ENCODE assay signal across 10 mouse cellular contexts in genomic region chr13:34642941-34643875, GRCm38 (mm10). TPM values are rescaled to one million over a fixed set of nuclear protein-coding genes. Genes with fewer than 3 reads are reported as not detected.
A peak's percentile ranks its signal among the peaks of the same experiment; 100 is the strongest.
DNase-seq lines count a peak whose midpoint lies in the region; ATAC-seq and TF ChIP-seq lines count a peak whose summit lies in the region.
"Had no signal": no experiment of that assay in that cellular context is flagged by ENCODE, and none has a peak within 500 bp of the region (broad histone marks: within the 10 kb centered on the region; RNA-seq: fewer than 3 reads in every experiment).

No protein-coding gene starts in this region.

- no peak overlapping the region for H3K4me2 ChIP-seq in intestine, postnatal 0 days (replicated peaks; ENCODE audit: low read depth)
- no peak overlapping the region for H3K4me2 ChIP-seq in intestine, embryonic 15.5 days (replicated peaks)
- H3K4me2 ChIP-seq in hindbrain, embryonic 12.5 days (replicated peaks) = no peak overlapping the region
- H3K4me2 ChIP-seq in limb, embryonic 11.5 days (ENCODE audit: low read depth, severe bottlenecking) = no peak overlapping the region
- no peak overlapping the region for H3K4me2 ChIP-seq in neural tube, embryonic 15.5 days

- no peak overlapping the region for H3K27ac ChIP-seq in intestine, postnatal 0 days (ENCODE audit: low read depth, low read length)
- H3K27ac ChIP-seq in intestine, embryonic 15.5 days = no peak overlapping the region
- H3K27ac ChIP-seq in cortical plate, adult 2 months (ENCODE audit: insufficient read depth, low read length) = no peak overlapping the region
- H3K27ac ChIP-seq in hindbrain, embryonic 12.5 days = no peak overlapping the region
- no peak overlapping the region for H3K27ac ChIP-seq in limb, embryonic 11.5 days (replicated peaks; ENCODE audit: low read depth, low read length)
- no peak overlapping the region for H3K27ac ChIP-seq in neural tube, embryonic 15.5 days (replicated peaks)

- TF ChIP-seq POLR2A in cortical plate, adult 2 months (IDR thresholded peaks at IDR 0.05; ENCODE audit: extremely low read depth, insufficient read depth, low read length) = no peak

- WGBS in intestine, postnatal 0 days = 32% methylated on average over 7 of the region's 7 CpGs
- 31% methylated on average over 7 of the region's 7 CpGs for WGBS in intestine, embryonic 15.5 days
- WGBS in hindbrain, embryonic 12.5 days = 32% methylated on average over 7 of the region's 7 CpGs
- WGBS in limb, embryonic 11.5 days = 27% methylated on average over 7 of the region's 7 CpGs
- WGBS in neural tube, embryonic 15.5 days = 27% methylated on average over 7 of the region's 7 CpGs

- TF ChIP-seq CTCF in intestine, postnatal 0 days (IDR thresholded peaks at IDR 0.05; ENCODE audit: low read depth) = peak; percentile 91
- peak; percentile 95 for TF ChIP-seq CTCF in cortical plate, adult 2 months (IDR thresholded peaks at IDR 0.05; ENCODE audit: extremely low read depth, insufficient read depth, low read length)

- no peak for ATAC-seq in intestine, postnatal 0 days
- no peak for ATAC-seq in intestine, embryonic 15.5 days
- peak; percentile 41; the same call in 1 of the 2 replicates for ATAC-seq in hindbrain, embryonic 12.5 days (ENCODE audit: low FRiP score)
- ATAC-seq in limb, embryonic 11.5 days (ENCODE audit: insufficient number of reproducible peaks, low FRiP score, low TSS enrichment, low read depth) = no peak
- ATAC-seq in neural tube, embryonic 15.5 days (ENCODE audit: low FRiP score) = peak; percentile 22; the same call in 1 of the 2 replicates

- H3K4me3 ChIP-seq in intestine, postnatal 0 days (ENCODE audit: low read depth, low read length) = no peak overlapping the region
- H3K4me3 ChIP-seq in intestine, embryonic 15.5 days (replicated peaks) = no peak overlapping the region
- H3K4me3 ChIP-seq in cortical plate, adult 2 months (ENCODE audit: insufficient read depth, low read length) = no peak overlapping the region
- no peak overlapping the region for H3K4me3 ChIP-seq in hindbrain, embryonic 12.5 days
- no peak overlapping the region for H3K4me3 ChIP-seq in limb, embryonic 11.5 days (ENCODE audit: low read depth, low read length)
- H3K4me3 ChIP-seq in neural tube, embryonic 15.5 days (replicated peaks) = no peak overlapping the region
- H3K4me3 ChIP-seq: erythroblast, embryonic 14.5 days; megakaryocyte, embryonic 14.5 days had no signal

- DNase-seq in MN1 (ENCODE audit: low spot score) = peak; percentile 68
- peak; percentile 87 for DNase-seq in limb, embryonic 11.5 days (ENCODE audit: low spot score)
- DNase-seq in thymus, postnatal 36 days = peak; percentile 29 to 37

- no peaks in the 10 kb centered on the region for H3K27me3 ChIP-seq in intestine, postnatal 0 days (replicated peaks; ENCODE audit: control insufficient read depth, insufficient read depth, low read length)
- no peaks in the 10 kb centered on the region for H3K27me3 ChIP-seq in intestine, embryonic 15.5 days (replicated peaks)
- H3K27me3 ChIP-seq in hindbrain, embryonic 12.5 days = 0 out of 2 replicates have a peak, but pooled peaks cover 2% of the 10 kb centered on the region
- no peaks in the 10 kb centered on the region for H3K27me3 ChIP-seq in limb, embryonic 11.5 days (ENCODE audit: control insufficient read depth, insufficient read depth, low read length)
- no peaks in the 10 kb centered on the region for H3K27me3 ChIP-seq in neural tube, embryonic 15.5 days (replicated peaks)

- H3K36me3 ChIP-seq in intestine, postnatal 0 days (ENCODE audit: control insufficient read depth, insufficient read depth) = peaks cover 21% of the 10 kb centered on the region; the same call in 1 of the 2 replicates
- H3K36me3 ChIP-seq in intestine, embryonic 15.5 days = no peaks in the 10 kb centered on the region
- H3K36me3 ChIP-seq in hindbrain, embryonic 12.5 days = no peaks in the 10 kb centered on the region
- no peaks in the 10 kb centered on the region for H3K36me3 ChIP-seq in limb, embryonic 11.5 days (ENCODE audit: control insufficient read depth, insufficient read depth, low read length)
- no peaks in the 10 kb centered on the region for H3K36me3 ChIP-seq in neural tube, embryonic 15.5 days

- peaks cover 4% of the 10 kb centered on the region; the same call in 1 of the 2 replicates for H3K4me1 ChIP-seq in intestine, postnatal 0 days (replicated peaks; ENCODE audit: control insufficient read depth, insufficient read depth, low read length)
- H3K4me1 ChIP-seq in intestine, embryonic 15.5 days (replicated peaks) = peaks cover 8% of the 10 kb centered on the region; the same call in 1 of the 2 replicates
- no peaks in the 10 kb centered on the region for H3K4me1 ChIP-seq in cortical plate, adult 2 months (ENCODE audit: control insufficient read depth, insufficient read depth, low read length)
- H3K4me1 ChIP-seq in hindbrain, embryonic 12.5 days = peaks cover 3% of the 10 kb centered on the region; the same call in 1 of the 2 replicates
- H3K4me1 ChIP-seq in limb, embryonic 11.5 days (ENCODE audit: control insufficient read depth, insufficient read depth, low read length) = no peaks in the 10 kb centered on the region
- H3K4me1 ChIP-seq in neural tube, embryonic 15.5 days = no peaks in the 10 kb centered on the region

- no peak overlapping the region for H3K9ac ChIP-seq in intestine, postnatal 0 days (ENCODE audit: low read depth, low read length)
- H3K9ac ChIP-seq in intestine, embryonic 15.5 days = no peak overlapping the region
- H3K9ac ChIP-seq in hindbrain, embryonic 12.5 days = no peak overlapping the region
- no peak overlapping the region for H3K9ac ChIP-seq in limb, embryonic 11.5 days (ENCODE audit: low read length)
- no peak overlapping the region for H3K9ac ChIP-seq in neural tube, embryonic 15.5 days (replicated peaks)

- H3K9me3 ChIP-seq in intestine, postnatal 0 days (ENCODE audit: control insufficient read depth) = no peaks in the 10 kb centered on the region
- H3K9me3 ChIP-seq in intestine, embryonic 15.5 days = no peaks in the 10 kb centered on the region
- no peaks in the 10 kb centered on the region for H3K9me3 ChIP-seq in hindbrain, embryonic 12.5 days (replicated peaks)
- no peaks in the 10 kb centered on the region for H3K9me3 ChIP-seq in limb, embryonic 11.5 days (ENCODE audit: control insufficient read depth, low read length)
- H3K9me3 ChIP-seq in neural tube, embryonic 15.5 days (replicated peaks) = no peaks in the 10 kb centered on the region

RNA-seq across cellular contexts. Expression of gene Pxdc1, which starts 10.1 kb away (rescaled TPM):
- 71.3 and 80.4 TPM in 2 replicates for polyA plus RNA-seq in intestine, postnatal 0 days (2015; fragmentation: Nextera tagmentation; extraction: Ambion mirVana)
- polyA plus RNA-seq in intestine, embryonic 15.5 days (2015; fragmentation: Nextera tagmentation; extraction: Ambion mirVana) = 16.5 and 18.9 TPM in 2 replicates
- polyA plus RNA-seq in cortical plate, adult 2 months (2012; rRNA removed) = 8.2 and 9.3 TPM in 2 replicates
- 7.9 and 10.6 TPM in 2 replicates for polyA plus RNA-seq in hindbrain, embryonic 12.5 days (2016; fragmentation: Nextera tagmentation; extraction: Ambion mirVana)
- 2.4 and 3.6 TPM in 2 replicates for polyA plus RNA-seq in limb, embryonic 11.5 days (2014; fragmentation: Nextera tagmentation; extraction: Ambion mirVana)
- polyA plus RNA-seq in neural tube, embryonic 15.5 days (2015; fragmentation: Nextera tagmentation; extraction: Ambion mirVana) = 8.9 and 9.8 TPM in 2 replicates

Comparison
In these comparisons a context has a peak if more than half of its experiments do, and no peak if none do; other contexts are left out.
1. ATAC-seq: peak in hindbrain, embryonic 12.5 days (single experiment) and neural tube, embryonic 15.5 days (single experiment); none in intestine, postnatal 0 days (single experiment), intestine, embryonic 15.5 days (single experiment) and limb, embryonic 11.5 days (single experiment).
2. DNase-seq: peak in every context shown above with its lines; median percentile 87 in limb, embryonic 11.5 days; 68 in MN1; 33 in thymus, postnatal 36 days.